Mouse (Mus musculus) brain, embryonic 14.5 days (tissue): ENCODE measurements at regions not wholly inside any gene's neighbourhood (a gene's known extent, or its start where the extent isn't known, plus 50 kb on each side); places are given as distances from the start of the nearest gene placed in this dataset.

Experiments used
- CTCF ChIP-seq: fragments of 200-500 bp; IDR thresholded peaks from 2 replicates; pipeline ENCODE4 v1.5.1; 2012; ENCODE audit warnings: inconsistent platforms, mild to moderate bottlenecking, moderate library complexity, borderline replicate concordance; ENCODE audit not compliant: insufficient read depth, insufficient read length; ENCODE audit errors: extremely low read depth
- POLR2A ChIP-seq: fragments of 200-500 bp; IDR thresholded peaks from 2 replicates; pipeline ENCODE4 v1.6.1; 2012; ENCODE audit warnings: mild to moderate bottlenecking, inconsistent platforms, borderline replicate concordance; ENCODE audit not compliant: poor library complexity, insufficient read depth, insufficient read length, severe bottlenecking; ENCODE audit errors: extremely low read depth

- no peak for TF ChIP-seq POLR2A
- TF ChIP-seq CTCF: no peak
Measured at GRCm38 (mm10) chr16:12859714-12860355, 249.6 kb upstream of the Ercc4 start.
